Mouse (Mus musculus) G1E (cell line): ENCODE data around the gene Ramp2. TPM values are rescaled to one million over a fixed set of nuclear protein-coding genes. Genes with fewer than 3 reads are reported as not detected.

Experiments used
- ATAC-seq: 2 replicates; pipeline ENCODE4 v1.8.0; 2016; ENCODE audit warnings: mild to moderate bottlenecking; ENCODE audit not compliant: insufficient number of reproducible peaks, poor library complexity, low FRiP score, severe bottlenecking; ENCODE audit errors: extremely low read depth
- DNase-seq: peaks from one replicate; pipeline ENCODE4 v3.0.0; 2012; ENCODE audit warnings: low spot score
- H3K27me3 ChIP-seq: 2 replicates; pipeline ENCODE4 v1.6.1; 2012; ENCODE audit warnings: mild to moderate bottlenecking, low read length, inconsistent platforms; ENCODE audit not compliant: insufficient read depth
- H3K36me3 ChIP-seq: replicated peaks from 2 replicates; pipeline ENCODE3; 2012; ENCODE audit warnings: mild to moderate bottlenecking, inconsistent platforms
- H3K4me1 ChIP-seq: 2 replicates; pipeline ENCODE4 v1.6.1; 2012; ENCODE audit warnings: low read depth, low read length, inconsistent platforms, mixed read lengths; ENCODE audit not compliant: insufficient read depth
- H3K4me3 ChIP-seq: 2 replicates; pipeline ENCODE4 v1.5.1; 2012; ENCODE audit warnings: low read depth, mild to moderate bottlenecking, inconsistent platforms, low read length, moderate library complexity, mixed read lengths
- H3K9me3 ChIP-seq: replicated peaks from 2 replicates; pipeline ENCODE4 v1.6.1; 2012; ENCODE audit warnings: inconsistent platforms
- CTCF ChIP-seq: IDR thresholded peaks from 2 replicates; pipeline ENCODE4 v1.5.1; 2012; ENCODE audit warnings: low read depth, low read length, inconsistent platforms, mixed read lengths
- GATA1 ChIP-seq: IDR thresholded peaks from 2 replicates; pipeline ENCODE4 v1.6.1; 2012; ENCODE audit warnings: borderline replicate concordance, low read length, inconsistent platforms, mixed read lengths
- GATA2 ChIP-seq: IDR thresholded peaks from 2 replicates; pipeline ENCODE4 v1.6.1; 2012; ENCODE audit warnings: low read depth, low read length, inconsistent platforms, borderline replicate concordance
- POLR2AphosphoS5 ChIP-seq: IDR thresholded peaks from 2 replicates; pipeline ENCODE4 v1.6.1; 2012; ENCODE audit warnings: low read depth, low read length, inconsistent platforms; ENCODE audit not compliant: insufficient replicate concordance
- TAL1 ChIP-seq: conservative IDR thresholded peaks from 2 replicates; pipeline ENCODE4 v1.6.1; 2012; ENCODE audit warnings: low read depth, low read length, inconsistent platforms, mixed read lengths
- polyA plus RNA-seq: library from polyadenylated mRNA; stranded (reverse); fragments of >175 nt; gene quantifications from 2 replicates; pipeline ENCODE4 v1.2.3, GENCODE M21; 2012
- total RNA-seq, 2 experiments: library from RNA; stranded (forward) in 1 of 2; stranded (reverse) in 1 of 2; fragments of 200-1000 nt in 1 of 2; fragments of >200 nt in 1 of 2; fragmentation: Nextera tagmentation in 1 of 2; gene quantifications; 2 replicates each; pipeline ENCODE4 v1.2.3; 2014 to 2017

Ramp2 gene
- total and polyA plus RNA-seq, 3 experiments = 0.04 to 0.27 TPM; not detected in 1

DNA sequence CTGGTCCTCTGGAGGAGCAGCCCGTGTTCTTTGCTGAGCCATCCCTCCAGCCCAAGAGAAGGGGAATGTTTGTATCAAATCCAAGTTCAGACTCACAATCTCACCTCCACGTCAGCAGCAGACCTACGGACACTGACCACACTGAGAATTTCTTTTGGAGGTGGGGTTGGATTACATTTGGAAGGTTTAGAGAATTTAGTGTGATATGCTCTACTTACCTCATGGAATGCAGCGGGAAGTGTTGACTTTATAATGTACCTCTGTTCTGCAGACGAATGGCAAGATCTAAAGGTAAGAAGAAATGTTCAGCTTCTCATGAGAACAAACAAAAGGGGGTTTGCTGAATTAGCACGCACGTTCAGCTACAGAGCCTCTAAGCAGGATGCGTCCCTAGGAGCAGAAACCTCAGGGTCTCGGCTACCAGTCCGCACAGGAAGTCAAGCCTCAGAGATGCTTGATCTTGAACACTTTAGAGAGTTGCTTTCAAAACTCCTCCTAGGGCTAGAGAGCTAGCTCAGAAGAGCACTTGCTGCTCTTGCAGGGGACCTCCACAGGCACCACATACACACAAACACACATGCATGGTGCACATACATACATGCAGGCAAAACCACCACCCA is 27.3 kb upstream of the Ramp2 start:
- H3K27me3 ChIP-seq = no peaks in the 10 kb centered on the region
- no peak for ATAC-seq
- peaks cover 45% of the 10 kb centered on the region for H3K36me3 ChIP-seq

DNA sequence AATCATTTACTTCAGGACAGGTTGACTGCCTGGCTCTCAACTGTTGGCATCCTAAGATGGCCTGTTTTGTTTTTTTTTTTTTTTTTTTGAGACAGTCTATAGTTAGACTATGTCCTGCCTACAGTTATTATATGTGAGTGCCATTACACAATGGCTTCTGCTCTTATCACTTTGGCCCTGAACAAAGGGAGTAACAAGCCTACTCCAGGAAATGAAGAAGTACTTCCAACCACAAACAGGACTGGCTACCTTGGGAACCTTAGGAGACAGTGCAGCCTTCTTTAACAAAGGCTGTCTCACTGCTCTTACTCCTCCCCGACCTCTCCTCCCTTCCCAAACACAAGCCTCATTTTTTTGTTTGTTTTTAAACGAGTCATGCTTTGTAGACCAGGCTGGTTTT is 25.0 kb upstream of the Ramp2 start:
- Histone ChIP-seq H3K4me1 (peaks cover 30% of the 10 kb centered on the region), H3K9me3 (no peaks in the 10 kb centered on the region), H3K27me3 (no peaks in the 10 kb centered on the region), H3K4me3 (no peak overlapping the region), H3K36me3 (peaks cover 26% of the 10 kb centered on the region)
- ATAC-seq (no peak), DNase-seq (no peak)
- TF ChIP-seq GATA1 (no peak), GATA2 (no peak), POLR2AphosphoS5 (no peak), CTCF (no peak), TAL1 (no peak)

More for the DNA sequence above, 27.3 kb upstream of the Ramp2 start:
- no peaks in the 10 kb centered on the region for H3K9me3 ChIP-seq
- peaks cover 18% of the 10 kb centered on the region for H3K4me1 ChIP-seq
- TF ChIP-seq POLR2AphosphoS5 = no peak
- H3K4me3 ChIP-seq = no peak overlapping the region
- no peak for DNase-seq

GRCm38 (mm10) chr11:101221306-101221986 is 24.4 kb upstream of the Ramp2 start:
- H3K27me3 ChIP-seq = no peaks in the 10 kb centered on the region
- H3K4me1 ChIP-seq = peaks cover 33% of the 10 kb centered on the region
- H3K4me3 ChIP-seq = no peak overlapping the region
- TF ChIP-seq GATA1 (no peak), POLR2AphosphoS5 (no peak), CTCF (no peak), GATA2 (no peak), TAL1 (no peak)
- no peaks in the 10 kb centered on the region for H3K9me3 ChIP-seq
- ATAC-seq (no peak; the same call in 1 of the 2 replicates), DNase-seq (no peak)
- H3K36me3 ChIP-seq = peaks cover 25% of the 10 kb centered on the region

GRCm38 (mm10) chr11:101224337-101224736 is 21.5 kb upstream of the Ramp2 start:
- peaks cover 18% of the 10 kb centered on the region for H3K27me3 ChIP-seq
- H3K4me3 ChIP-seq = no peak overlapping the region
- no peak for TF ChIP-seq CTCF
- no peak for TF ChIP-seq POLR2AphosphoS5
- TF ChIP-seq GATA1 = no peak
- TF ChIP-seq TAL1 = no peak
- no peak for TF ChIP-seq GATA2
- H3K36me3 ChIP-seq = peaks cover 5% of the 10 kb centered on the region
- ATAC-seq = no peak
- no peaks in the 10 kb centered on the region for H3K9me3 ChIP-seq
- no peak for DNase-seq
- H3K4me1 ChIP-seq = peaks cover 50% of the 10 kb centered on the region

- peaks cover 59% of the 10 kb centered on the region for H3K4me1 ChIP-seq
- H3K27me3 ChIP-seq = peaks cover 29% of the 10 kb centered on the region
- peak overlapping the region; percentile 91 for H3K4me3 ChIP-seq
- peaks cover 5% of the 10 kb centered on the region for H3K36me3 ChIP-seq
- H3K9me3 ChIP-seq = no peaks in the 10 kb centered on the region
- no peak for ATAC-seq
- TF ChIP-seq POLR2AphosphoS5 = no peak
- no peak for DNase-seq
These were observed 20.3 kb upstream of the Ramp2 start for GRCm38 (mm10) chr11:101225331-101226064.

DNA sequence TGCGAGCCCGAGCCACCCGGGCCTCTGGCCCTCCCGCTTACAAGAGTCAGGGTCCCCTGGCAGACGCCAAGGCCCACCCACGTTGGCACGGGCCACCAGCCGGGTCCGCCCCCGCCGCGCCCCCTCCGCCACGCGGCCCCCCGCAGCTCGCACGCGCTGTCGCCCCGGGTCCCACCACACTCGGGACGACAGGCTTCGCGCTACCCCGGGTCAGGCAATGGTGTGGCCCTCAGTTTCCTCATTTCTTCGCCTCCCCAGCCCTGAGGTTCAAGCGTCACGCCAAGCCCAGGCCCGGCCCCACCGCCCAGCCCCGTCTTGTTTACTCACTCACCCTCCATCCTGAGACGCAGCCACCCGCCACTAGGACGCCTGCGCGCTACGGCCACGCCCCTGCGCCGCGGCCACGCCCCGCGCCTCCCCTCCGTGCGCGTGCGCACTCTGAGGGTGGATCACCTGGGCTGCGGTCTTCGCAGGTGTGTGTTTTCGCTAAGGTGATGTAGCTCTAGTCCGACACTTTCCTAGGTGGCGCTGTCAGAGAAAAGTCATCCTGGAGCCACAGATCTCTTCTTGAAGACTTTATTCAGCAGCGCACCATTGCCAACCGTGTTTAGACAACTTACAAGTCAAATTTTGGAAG is 19.6 kb upstream of the Ramp2 start, which contains the start of gene Ezh1:
Gene Ezh1, minus strand, starts transcription at position 399 of the 637 bp plus-strand sequence.
- DNase-seq (peak; percentile 87), ATAC-seq (peak; percentile 66)
- peaks cover 5% of the 10 kb centered on the region for H3K36me3 ChIP-seq
- peaks cover 36% of the 10 kb centered on the region for H3K27me3 ChIP-seq
- TF ChIP-seq TAL1 = no peak
- TF ChIP-seq CTCF = no peak
- no peak for TF ChIP-seq POLR2AphosphoS5
- no peak for TF ChIP-seq GATA2
- TF ChIP-seq GATA1 = no peak
- no peaks in the 10 kb centered on the region for H3K9me3 ChIP-seq
- H3K4me3 ChIP-seq = peak within 1 kb of the TSS; percentile 91
- peaks cover 60% of the 10 kb centered on the region for H3K4me1 ChIP-seq
